Mouse (Mus musculus) heart, adult 2 months (tissue): Measurements from ENCODE around the gene Klc1.

Experiments used
- CTCF ChIP-seq: fragments of 200-600 bp; IDR thresholded peaks from 2 replicates; pipeline ENCODE4 v1.8.1; 2022; ENCODE audit warnings: antibody characterized with exemption, mild to moderate bottlenecking, moderate library complexity
- EP300 ChIP-seq: fragments of 200-500 bp; IDR thresholded peaks from 2 replicates; pipeline ENCODE4 v1.6.1; 2011; ENCODE audit warnings: low read depth, low read length, control low read depth; ENCODE audit not compliant: insufficient read depth
- POLR2A ChIP-seq: fragments of 200-500 bp; IDR thresholded peaks from 2 replicates; pipeline ENCODE4 v1.6.1; 2011; ENCODE audit warnings: mild to moderate bottlenecking, low read depth, low read length, control low read depth; ENCODE audit not compliant: insufficient read depth

DNA sequence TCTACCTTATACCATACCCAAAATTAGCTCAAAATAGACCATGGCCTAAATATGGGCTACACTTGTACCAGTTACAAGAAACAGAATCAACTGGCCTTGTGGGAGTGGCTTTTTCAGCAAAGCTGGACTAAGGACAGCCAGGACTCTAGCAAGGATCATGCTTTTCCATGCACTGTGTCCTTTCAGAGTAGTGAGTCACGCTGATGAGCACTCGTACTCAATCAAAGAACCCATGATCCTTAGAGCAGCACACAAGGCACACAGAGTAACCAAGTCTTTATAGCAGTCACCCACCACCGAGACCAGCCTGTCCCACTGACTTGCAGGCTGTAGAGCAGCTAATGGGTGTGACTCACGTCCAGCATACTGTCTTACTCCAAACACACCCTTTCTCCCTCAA, 94.9 kb downstream of the Klc1 start:
- TF ChIP-seq POLR2A (no peak), CTCF (no peak), EP300 (no peak)
